In the genomic region with DNA sequence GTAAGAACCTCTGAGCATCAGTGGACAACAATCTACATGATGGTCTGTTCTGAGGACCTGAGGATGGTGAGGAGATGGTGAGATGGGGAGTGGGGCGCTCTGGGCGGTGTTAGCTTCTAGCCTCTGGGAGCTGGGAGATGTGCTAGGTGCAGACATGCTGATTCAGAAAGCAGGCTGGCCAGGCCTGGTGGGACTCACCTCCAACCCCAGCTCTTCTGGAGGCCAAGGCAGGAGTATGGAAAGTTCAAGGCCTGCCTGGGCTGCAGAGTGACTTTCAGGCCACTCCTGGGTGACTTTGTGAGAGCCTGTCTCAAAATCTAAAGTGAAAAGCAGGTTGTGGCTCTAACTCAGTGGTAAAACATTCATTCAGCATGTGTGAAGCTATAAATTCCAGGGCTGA, we compare ENCODE assay signal across 15 mouse cellular contexts.
"Had no signal": no experiment of that assay in that cellular context is flagged by ENCODE, and none has a peak within 500 bp of the region (broad histone marks: within the 10 kb centered on the region; RNA-seq: fewer than 3 reads in every experiment).

No protein-coding gene starts in this region.

- H3K36me3 ChIP-seq: neural tube, embryonic 15.5 days; stomach, embryonic 15.5 days had no signal

- H3K4me1 ChIP-seq: neural tube, embryonic 15.5 days; stomach, embryonic 15.5 days had no signal

- H3K4me2 ChIP-seq: neural tube, embryonic 15.5 days; stomach, embryonic 15.5 days had no signal

- H3K9me3 ChIP-seq: neural tube, embryonic 15.5 days; stomach, embryonic 15.5 days had no signal

- DNase-seq: retina, postnatal 1 day; right cerebral cortex, adult 18-20 months; right cerebral cortex, postnatal 14 days; right cerebral cortex, postnatal 25 days; right cerebral cortex, postnatal 4 days; spleen, adult 18-20 months; thymus, adult 18-20 months; thymus, adult 2 months; thymus, postnatal 14 days; thymus, postnatal 25 days; thymus, postnatal 36 days; thymus, postnatal 4 days had no signal

- H3K9ac ChIP-seq: neural tube, embryonic 15.5 days; stomach, embryonic 15.5 days had no signal

- H3K27me3 ChIP-seq: neural tube, embryonic 15.5 days; stomach, embryonic 15.5 days had no signal

- H3K27ac ChIP-seq: neural tube, embryonic 15.5 days; stomach, embryonic 15.5 days; stomach, postnatal 0 days had no signal

- H3K4me3 ChIP-seq: neural tube, embryonic 15.5 days; stomach, embryonic 15.5 days had no signal
